Mouse (Mus musculus): ENCODE data around the gene Smim15. TPM values are rescaled to one million over a fixed set of nuclear protein-coding genes. Genes with fewer than 3 reads are reported as not detected.

Smim15 gene
- polyA plus RNA-seq, 1 experiment, result 3.3 TPM

DNA sequence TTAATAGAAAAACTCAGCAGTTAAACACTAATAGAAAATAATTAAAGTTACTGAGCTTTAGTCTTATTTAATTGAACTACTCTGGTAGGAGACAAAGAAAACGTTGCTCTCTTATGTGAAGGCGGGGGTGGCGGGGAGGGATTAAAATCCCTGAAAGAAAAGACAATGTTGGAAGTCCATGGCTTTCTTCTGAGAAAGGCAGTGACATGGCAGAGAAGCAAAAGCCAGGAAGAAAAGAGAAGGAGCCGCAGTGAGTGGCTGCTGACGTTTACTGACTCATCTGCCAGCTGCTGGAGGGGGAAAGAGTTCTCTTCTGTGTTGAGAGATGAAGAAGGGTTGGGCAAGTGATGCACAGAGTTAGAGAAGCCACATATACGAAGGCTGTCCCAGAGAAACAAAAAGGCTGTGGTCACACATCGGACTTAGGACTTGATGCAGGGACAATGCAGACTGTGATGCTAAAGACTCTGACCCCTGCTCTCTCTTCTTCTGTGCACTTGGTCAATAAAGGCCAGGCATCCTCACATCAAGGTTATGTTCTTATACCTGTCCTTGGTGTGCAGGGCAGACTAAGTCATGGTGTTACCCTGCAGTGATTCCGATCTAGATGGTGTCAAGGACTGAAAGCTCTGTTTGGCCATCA, 16.8 kb downstream of the Smim15 start:
- H3K36me3 ChIP-seq (ENCODE audit: control insufficient read depth, insufficient read depth, low read length), result no peaks in the 10 kb centered on the region
- no peak overlapping the region for H3K4me3 ChIP-seq (ENCODE audit: low read depth, low read length)
- no peak for TF ChIP-seq CTCF (IDR thresholded peaks at IDR 0.05; ENCODE audit: extremely low read depth, insufficient read length, insufficient replicate concordance, low read depth, low read length)
- no peak for TF ChIP-seq POLR2A (IDR thresholded peaks at IDR 0.05; ENCODE audit: low read depth, low read length)
- no peaks in the 10 kb centered on the region for H3K27me3 ChIP-seq (ENCODE audit: control insufficient read depth, insufficient read depth, low read length)
- WGBS, result 71% methylated on average over 8 of the region's 8 CpGs
- no peak overlapping the region for H3K27ac ChIP-seq (ENCODE audit: insufficient read depth, low read depth, low read length)
- H3K4me1 ChIP-seq (ENCODE audit: control insufficient read depth, insufficient read depth, insufficient read length, low read length), result no peaks in the 10 kb centered on the region

- TF ChIP-seq CTCF (IDR thresholded peaks at IDR 0.05; ENCODE audit: extremely low read depth, insufficient read length, insufficient replicate concordance, low read depth, low read length) (no peak), POLR2A (IDR thresholded peaks at IDR 0.05; ENCODE audit: low read depth, low read length) (no peak)
- Histone ChIP-seq H3K27ac (ENCODE audit: insufficient read depth, low read depth, low read length) (no peak overlapping the region), H3K4me1 (ENCODE audit: control insufficient read depth, insufficient read depth, insufficient read length, low read length) (no peaks in the 10 kb centered on the region), H3K36me3 (ENCODE audit: control insufficient read depth, insufficient read depth, low read length) (no peaks in the 10 kb centered on the region), H3K4me3 (ENCODE audit: low read depth, low read length) (no peak overlapping the region), H3K27me3 (ENCODE audit: control insufficient read depth, insufficient read depth, low read length) (no peaks in the 10 kb centered on the region)
- WGBS, result 71% methylated on average over 5 of the region's 5 CpGs
Measured at GRCm38 (mm10) chr13:108062900-108063299, 18.7 kb downstream of the Smim15 start.

- no peak for TF ChIP-seq CTCF (IDR thresholded peaks at IDR 0.05; ENCODE audit: extremely low read depth, insufficient read length, insufficient replicate concordance, low read depth, low read length)
- TF ChIP-seq POLR2A (IDR thresholded peaks at IDR 0.05; ENCODE audit: low read depth, low read length), result no peak
- Histone ChIP-seq H3K36me3 (ENCODE audit: control insufficient read depth, insufficient read depth, low read length) (no peaks in the 10 kb centered on the region), H3K27ac (ENCODE audit: insufficient read depth, low read depth, low read length) (no peak overlapping the region), H3K4me1 (ENCODE audit: control insufficient read depth, insufficient read depth, insufficient read length, low read length) (no peaks in the 10 kb centered on the region), H3K4me3 (ENCODE audit: low read depth, low read length) (no peak overlapping the region), H3K27me3 (ENCODE audit: control insufficient read depth, insufficient read depth, low read length) (no peaks in the 10 kb centered on the region)
- 87% methylated on average over 11 of the region's 11 CpGs for WGBS
Measured at GRCm38 (mm10) chr13:108063374-108064134, 19.3 kb downstream of the Smim15 start.

DNA sequence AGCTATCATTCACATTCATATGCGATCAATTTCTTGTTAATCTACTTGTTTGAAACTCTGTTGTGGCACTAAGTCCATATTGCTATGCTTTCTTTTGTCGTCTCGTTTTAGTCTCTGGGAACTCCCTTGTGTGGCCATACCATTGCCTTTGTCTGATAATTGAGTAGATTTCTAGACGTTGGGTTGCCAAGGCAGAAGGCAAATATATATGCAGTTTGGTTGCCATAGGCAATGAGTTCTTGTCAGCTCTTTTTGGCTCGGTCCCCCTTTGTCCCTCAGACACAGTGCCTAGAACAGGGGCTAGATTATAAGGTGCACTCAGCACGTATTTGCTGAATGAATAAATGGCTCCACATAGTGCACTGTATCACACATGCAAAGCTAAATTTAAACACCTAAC, 20.1 kb downstream of the Smim15 start:
- Histone ChIP-seq H3K27ac (ENCODE audit: insufficient read depth, low read depth, low read length) (no peak overlapping the region), H3K4me1 (ENCODE audit: control insufficient read depth, insufficient read depth, insufficient read length, low read length) (no peaks in the 10 kb centered on the region), H3K4me3 (ENCODE audit: low read depth, low read length) (no peak overlapping the region), H3K36me3 (ENCODE audit: control insufficient read depth, insufficient read depth, low read length) (no peaks in the 10 kb centered on the region), H3K27me3 (ENCODE audit: control insufficient read depth, insufficient read depth, low read length) (no peaks in the 10 kb centered on the region)
- 85% methylated on average over 6 of the region's 6 CpGs for WGBS
- TF ChIP-seq CTCF (IDR thresholded peaks at IDR 0.05; ENCODE audit: extremely low read depth, insufficient read length, insufficient replicate concordance, low read depth, low read length) (no peak), POLR2A (IDR thresholded peaks at IDR 0.05; ENCODE audit: low read depth, low read length) (no peak)

DNA sequence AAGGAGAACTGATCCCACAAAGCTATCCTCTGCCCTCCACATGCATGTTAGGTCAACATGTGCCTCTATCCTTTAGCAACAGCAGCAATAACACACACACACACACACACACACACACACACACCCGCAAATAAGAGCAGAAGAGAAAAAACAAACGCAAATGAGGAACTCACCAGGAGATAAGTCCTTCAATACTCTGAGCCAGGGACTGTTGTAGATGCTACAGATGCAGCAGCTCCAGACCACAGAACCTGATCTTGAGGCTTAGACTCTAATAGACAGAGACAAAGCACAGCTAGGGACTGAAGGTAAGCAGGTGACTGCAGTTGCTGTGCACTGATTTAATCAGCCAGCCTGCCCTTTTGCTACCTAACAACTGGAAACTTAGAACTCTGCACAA, 21.8 kb downstream of the Smim15 start:
- no peaks in the 10 kb centered on the region for H3K4me1 ChIP-seq (ENCODE audit: control insufficient read depth, insufficient read depth, insufficient read length, low read length)
- WGBS, result 68% methylated on average over 2 of the region's 2 CpGs
- no peak overlapping the region for H3K27ac ChIP-seq (ENCODE audit: insufficient read depth, low read depth, low read length)
- H3K36me3 ChIP-seq (ENCODE audit: control insufficient read depth, insufficient read depth, low read length), result no peaks in the 10 kb centered on the region
- H3K4me3 ChIP-seq (ENCODE audit: low read depth, low read length), result no peak overlapping the region
- TF ChIP-seq POLR2A (IDR thresholded peaks at IDR 0.05; ENCODE audit: low read depth, low read length), result no peak
- TF ChIP-seq CTCF (IDR thresholded peaks at IDR 0.05; ENCODE audit: extremely low read depth, insufficient read length, insufficient replicate concordance, low read depth, low read length), result no peak
- H3K27me3 ChIP-seq (ENCODE audit: control insufficient read depth, insufficient read depth, low read length), result no peaks in the 10 kb centered on the region

GRCm38 (mm10) chr13:108069151-108069550, 24.9 kb downstream of the Smim15 start:
- Histone ChIP-seq H3K4me3 (ENCODE audit: low read depth, low read length) (no peak overlapping the region), H3K27me3 (ENCODE audit: control insufficient read depth, insufficient read depth, low read length) (no peaks in the 10 kb centered on the region), H3K36me3 (ENCODE audit: control insufficient read depth, insufficient read depth, low read length) (no peaks in the 10 kb centered on the region), H3K27ac (ENCODE audit: insufficient read depth, low read depth, low read length) (no peak overlapping the region), H3K4me1 (ENCODE audit: control insufficient read depth, insufficient read depth, insufficient read length, low read length) (no peaks in the 10 kb centered on the region)
- WGBS, result 73% methylated on average over 4 of the region's 4 CpGs
- no peak for TF ChIP-seq POLR2A (IDR thresholded peaks at IDR 0.05; ENCODE audit: low read depth, low read length)
- no peak for TF ChIP-seq CTCF (IDR thresholded peaks at IDR 0.05; ENCODE audit: extremely low read depth, insufficient read length, insufficient replicate concordance, low read depth, low read length)

- TF ChIP-seq POLR2A (IDR thresholded peaks at IDR 0.05; ENCODE audit: low read depth, low read length) (no peak), CTCF (IDR thresholded peaks at IDR 0.05; ENCODE audit: extremely low read depth, insufficient read length, insufficient replicate concordance, low read depth, low read length) (no peak)
- Histone ChIP-seq H3K27ac (ENCODE audit: insufficient read depth, low read depth, low read length) (no peak overlapping the region), H3K4me1 (ENCODE audit: control insufficient read depth, insufficient read depth, insufficient read length, low read length) (no peaks in the 10 kb centered on the region), H3K36me3 (ENCODE audit: control insufficient read depth, insufficient read depth, low read length) (no peaks in the 10 kb centered on the region), H3K27me3 (ENCODE audit: control insufficient read depth, insufficient read depth, low read length) (no peaks in the 10 kb centered on the region), H3K4me3 (ENCODE audit: low read depth, low read length) (no peak overlapping the region)
- WGBS, result 94% methylated on average over 10 of the region's 10 CpGs
Measured at GRCm38 (mm10) chr13:108070171-108070570, 25.9 kb downstream of the Smim15 start.
